Mouse (Mus musculus) heart, postnatal 25 days (tissue): Measurements from ENCODE around the gene Prss29. TPM values are rescaled to one million over a fixed set of nuclear protein-coding genes. Genes with fewer than 3 reads are reported as not detected.

Experiments
- DNase-seq: peaks from one replicate; pipeline ENCODE4 v3.0.0; 2022; ENCODE audit warnings: low spot score
- intact Hi-C: fragments of 180-260 bp; cut with DNase I; formaldehyde crosslinking; loops from one replicate; pipeline ENCODE4 v1.15.1; 2025
- total RNA-seq, 2 experiments: library from RNA; stranded (reverse); gene quantifications; 2 replicates each; pipeline ENCODE4 v1.2.3; 2021

Gene Prss29
- total RNA-seq, 2 experiments from 2014 or later, result not detected

DNA sequence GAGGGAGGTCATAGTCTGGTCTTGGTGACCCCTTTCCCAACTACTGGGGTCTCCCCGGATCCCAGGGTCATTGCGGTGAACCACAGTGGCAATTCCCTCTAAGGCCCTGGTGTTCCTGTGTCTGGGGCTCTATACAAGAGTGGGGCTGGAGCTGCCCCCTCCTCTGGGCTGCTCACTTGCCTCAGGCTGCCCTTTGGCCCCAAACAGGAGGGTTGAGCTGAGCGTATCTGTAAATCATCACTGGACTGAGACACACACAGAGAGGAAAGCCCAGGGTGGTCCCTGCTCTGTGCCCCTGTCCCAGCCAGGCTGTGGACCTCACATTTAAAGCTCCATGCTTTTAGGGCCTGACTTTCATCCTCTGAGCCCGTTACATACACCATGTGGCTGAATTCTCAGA, 19.8 kb downstream of the Prss29 start:
- DNase-seq, result no peak
- intact Hi-C loops, result no loop called here

DNA sequence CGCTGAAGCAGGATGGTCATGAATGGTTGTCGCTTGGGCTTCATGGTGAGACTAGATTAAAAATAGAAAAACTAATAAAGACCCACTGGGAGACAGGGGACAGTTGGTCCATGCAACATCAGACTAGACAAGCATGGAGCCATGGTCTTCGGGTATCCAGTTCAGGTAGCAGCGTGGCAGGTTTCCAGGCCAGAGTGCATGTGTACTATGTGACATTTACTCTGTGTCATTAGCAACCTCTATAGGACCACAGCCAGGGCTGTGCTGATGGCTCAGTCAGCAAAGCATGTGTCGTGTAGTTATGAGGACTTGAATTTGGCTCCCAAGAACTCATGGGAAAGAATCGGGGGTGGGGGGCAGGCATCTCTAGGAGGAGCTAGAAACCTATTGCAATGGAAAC, 21.5 kb downstream of the Prss29 start:
- DNase-seq, result no peak
- intact Hi-C loops, result no loop called here

- no peak for DNase-seq
- intact Hi-C loops, result no loop called here
Observed at GRCm38 (mm10) chr17:25341490-25341889, 23.0 kb downstream of the Prss29 start.

DNA sequence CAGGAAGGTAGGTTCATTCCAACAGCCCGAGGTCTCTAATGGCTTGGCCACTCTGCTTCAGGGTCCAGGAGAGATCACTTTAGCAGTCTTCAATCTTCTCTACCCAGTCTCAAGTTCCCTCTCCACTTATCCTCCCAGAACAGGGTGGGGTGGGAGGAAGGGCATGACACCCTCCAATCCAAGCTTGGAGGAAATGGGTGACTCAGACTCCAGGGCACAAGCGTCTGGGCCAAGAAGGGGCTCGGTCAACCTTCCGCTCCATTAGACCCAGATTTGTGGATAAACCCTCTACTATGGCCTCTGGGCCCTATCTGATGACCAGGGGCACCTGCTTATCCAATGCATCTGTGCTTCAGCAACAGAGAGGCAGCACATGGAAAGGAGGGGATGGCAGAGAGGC, 27.0 kb downstream of the Prss29 start, which contains the start of gene Tpsab1:
TSS of gene Tpsab1 (minus strand) at position 101 of the 400 bp plus-strand sequence.
- intact Hi-C loops, result no loop called here
- DNase-seq, result no peak

DNA sequence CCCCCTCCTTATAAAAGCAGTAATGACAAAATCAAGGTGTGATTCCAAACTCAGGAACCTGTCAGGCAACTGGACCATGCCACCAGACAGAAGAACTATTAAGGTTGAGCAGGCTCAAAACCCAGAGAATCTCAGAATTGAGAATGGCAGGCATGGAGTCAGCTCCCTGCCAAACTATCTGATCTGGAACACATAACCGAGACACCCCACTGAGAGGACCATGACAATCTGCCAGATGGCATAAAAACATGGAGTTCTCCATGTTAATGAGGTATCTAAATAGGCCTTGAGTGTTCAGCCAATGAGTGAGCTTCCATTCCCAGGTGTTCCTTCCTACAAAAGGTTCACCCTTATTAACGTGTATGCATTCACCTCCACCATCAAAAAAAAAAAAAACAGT, 42.8 kb downstream of the Prss29 start:
- DNase-seq, result no peak

DNA sequence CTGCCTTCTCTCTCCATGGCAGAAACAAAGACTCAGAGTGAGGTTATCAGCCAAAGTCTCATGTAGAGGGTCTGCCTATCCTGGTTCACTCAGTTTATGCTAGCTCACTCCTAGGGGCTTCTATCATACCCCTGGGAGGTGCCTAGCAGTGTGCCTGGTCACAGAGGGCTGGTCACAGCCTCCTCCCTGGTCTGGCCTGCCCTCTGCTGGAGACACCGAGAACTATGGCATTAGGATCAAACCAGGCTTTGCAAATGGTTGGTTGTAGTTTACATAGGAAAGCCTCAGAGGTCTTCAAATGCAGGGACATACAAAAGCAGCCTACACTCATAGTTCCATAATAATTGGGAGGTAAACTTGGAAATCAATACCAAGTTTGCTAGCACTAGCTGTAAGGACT, 45.3 kb downstream of the Prss29 start:
- intact Hi-C loops, result loop anchor here (10.0 kb wide), 1 partner anchor 419 kb away; no protein-coding TSS in a partner anchor
- no peak for DNase-seq

More for the DNA sequence above, 42.8 kb downstream of the Prss29 start:
- intact Hi-C loops, result loop anchor here (10.0 kb wide), 1 partner anchor 416 kb away; no protein-coding TSS in a partner anchor

GRCm38 (mm10) chr17:25366005-25366404, 47.6 kb downstream of the Prss29 start, which contains the start of gene Tpsb2:
TSS of gene Tpsb2 (plus strand) at chr17:25366305.
- DNase-seq, result no peak
- intact Hi-C loops, result loop anchor here (10.0 kb wide), 1 partner anchor 421 kb away; no protein-coding TSS in a partner anchor

- DNase-seq, result no peak
- intact Hi-C loops, result loop anchor here (10.0 kb wide), 1 partner anchor 424 kb away; no protein-coding TSS in a partner anchor
Observed at GRCm38 (mm10) chr17:25368973-25369372, 50.5 kb downstream of the Prss29 start, which contains the start of gene Tpsg1. TSS of gene Tpsg1 (plus strand) at chr17:25369273.

Other genes with a start within 250 kb of the Prss29 start
- gene Tmem204, start 235.1 kb upstream of the Prss29 start, total RNA-seq, result 10 to 100 TPM; 34.5 to 41.7 TPM
- 10 to 100 TPM; 10.8 to 12.2 TPM for gene Telo2, start 202.7 kb upstream of the Prss29 start, total RNA-seq
- 1 to 10 TPM; 3.7 to 6.7 TPM for gene Ptx4, start 197.9 kb upstream of the Prss29 start, total RNA-seq
- gene Clcn7, start 185.3 kb upstream of the Prss29 start, total RNA-seq, result 10 to 100 TPM; 25.5 to 27.5 TPM
- gene Ccdc154, start 156.2 kb upstream of the Prss29 start, total RNA-seq, result not detected
- not detected for gene Gm38655, start 143.2 kb upstream of the Prss29 start, total RNA-seq
- gene BC003965, start 134.1 kb upstream of the Prss29 start, total RNA-seq, result 10 to 100 TPM; 22.1 to 23.2 TPM
- gene Unkl, start 130.3 kb upstream of the Prss29 start, total RNA-seq, result 1 to 10 TPM; 8.4 to 9.6 TPM
- gene Gnptg, start 78.5 kb upstream of the Prss29 start, total RNA-seq, result 10 to 100 TPM; 10.8 to 12.3 TPM
- 1 to 10 TPM; 7.4 to 8.7 TPM for gene Tsr3, start 78.5 kb upstream of the Prss29 start, total RNA-seq
- gene Baiap3, start 62.3 kb upstream of the Prss29 start, total RNA-seq, result under 1 TPM; 0.55 to 0.61 TPM
- gene Ube2i, start 44.0 kb upstream of the Prss29 start, total RNA-seq, result 10 to 100 TPM; 91.6 to 97.5 TPM
- gene Prss34, start 20.3 kb upstream of the Prss29 start, total RNA-seq, result under 1 TPM; 0.22 to 0.29 TPM
- gene Prss28, start 10.0 kb upstream of the Prss29 start, total RNA-seq, result not detected
- under 1 TPM; 0.47 to 0.84 TPM for gene Tpsab1, start 26.9 kb downstream of the Prss29 start, total RNA-seq
- 1 to 10 TPM; 1.6 to 2.2 TPM for gene Tpsb2, start 47.7 kb downstream of the Prss29 start, total RNA-seq
- not detected for gene Tpsg1, start 50.6 kb downstream of the Prss29 start, total RNA-seq
- gene Cacna1h, start 115.1 kb downstream of the Prss29 start, total RNA-seq, result 1 to 10 TPM; 6.9 to 7.3 TPM
- gene Tekt4, start 136.0 kb downstream of the Prss29 start, total RNA-seq, result not detected
- gene Sstr5, start 178.6 kb downstream of the Prss29 start, total RNA-seq, result not detected